Mouse (Mus musculus) macrophage (primary cell): Measurements from ENCODE around the gene Plxnc1. TPM values are rescaled to one million over a fixed set of nuclear protein-coding genes. Genes with fewer than 3 reads are reported as not detected.

Source experiments
- H3K27ac ChIP-seq: fragments of 350-480 bp; formaldehyde crosslinking; 2 replicates; pipeline ENCODE4 v1.9.0; 2021
- H3K36me3 ChIP-seq: fragments of 350-480 bp; formaldehyde crosslinking; 2 replicates; pipeline ENCODE4 v1.9.0; 2021; ENCODE audit errors: inconsistent target
- H3K4me3 ChIP-seq: fragments of 350-480 bp; formaldehyde crosslinking; 2 replicates; pipeline ENCODE4 v1.9.0; 2021; ENCODE audit errors: inconsistent target
- H3K79me2 ChIP-seq: fragments of 350-480 bp; formaldehyde crosslinking; 2 replicates; pipeline ENCODE4 v1.9.0; 2021; ENCODE audit errors: inconsistent target
- WGBS: methylation state at CpG from one replicate; pipeline ENCODE4 v1.1.7; 2026; ENCODE audit warnings: inconsistent platforms; ENCODE audit not compliant: missing documents; 5-methylcytosine and 5-hydroxymethylcytosine counted together
- polyA plus RNA-seq: library from polyadenylated mRNA; stranded (reverse); fragments of 250-400 nt; gene quantifications from 3 replicates; pipeline ENCODE4 v1.2.4, GENCODE M21; 2018; ENCODE audit warnings: inconsistent platforms

Plxnc1 gene
- polyA plus RNA-seq, 1 experiment from 2014 or later = 117 TPM

- WGBS = 38% methylated on average over 5 of the region's 6 CpGs
- no peak overlapping the region for H3K4me3 ChIP-seq
- no peak overlapping the region for H3K27ac ChIP-seq
- peaks cover 67% of the 10 kb centered on the region for H3K36me3 ChIP-seq
- H3K79me2 ChIP-seq = no peaks in the 10 kb centered on the region
These were observed 86.2 kb downstream of the Plxnc1 start for GRCm38 (mm10) chr10:94858277-94859033.

GRCm38 (mm10) chr10:94850565-94850964, 94.1 kb downstream of the Plxnc1 start:
- WGBS = 91% methylated on average over 4 of the region's 4 CpGs
- no peak overlapping the region for H3K27ac ChIP-seq
- no peak overlapping the region for H3K4me3 ChIP-seq
- peaks cover 78% of the 10 kb centered on the region for H3K36me3 ChIP-seq
- H3K79me2 ChIP-seq = no peaks in the 10 kb centered on the region

- H3K27ac ChIP-seq = no peak overlapping the region
- no peaks in the 10 kb centered on the region for H3K79me2 ChIP-seq
- WGBS = 59% methylated on average over 9 of the region's 9 CpGs
- H3K4me3 ChIP-seq = no peak overlapping the region
- H3K36me3 ChIP-seq = peaks cover 73% of the 10 kb centered on the region
These were observed 94.7 kb downstream of the Plxnc1 start for GRCm38 (mm10) chr10:94849930-94850329.

DNA sequence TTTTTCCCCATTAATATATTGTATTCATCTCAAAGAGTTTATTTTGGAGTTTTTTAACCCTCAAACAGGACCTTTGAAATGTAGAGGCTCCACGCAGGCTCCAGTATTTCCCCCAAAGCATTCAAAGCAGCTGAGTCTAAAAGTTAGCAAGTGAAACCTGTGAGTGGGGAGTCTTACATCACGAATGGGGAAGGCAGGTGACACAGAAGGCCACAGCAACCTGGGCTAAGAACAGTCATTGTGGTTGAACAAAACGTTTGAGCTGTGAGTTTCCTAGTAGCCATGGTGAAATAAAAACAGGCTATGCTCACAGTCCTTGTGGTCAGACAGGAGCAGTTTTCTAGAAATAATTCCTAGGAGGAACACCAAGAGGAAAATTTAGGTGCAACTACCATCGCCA, 95.3 kb downstream of the Plxnc1 start:
- Histone ChIP-seq H3K27ac (no peak overlapping the region), H3K79me2 (no peaks in the 10 kb centered on the region), H3K4me3 (no peak overlapping the region), H3K36me3 (peaks cover 72% of the 10 kb centered on the region)
- WGBS = 73% methylated on average over 4 of the region's 4 CpGs

GRCm38 (mm10) chr10:94848344-94848743, 96.3 kb downstream of the Plxnc1 start:
- H3K36me3 ChIP-seq = peaks cover 67% of the 10 kb centered on the region
- WGBS = 57% methylated on average over 6 of the region's 6 CpGs
- no peak overlapping the region for H3K4me3 ChIP-seq
- no peak overlapping the region for H3K27ac ChIP-seq
- no peaks in the 10 kb centered on the region for H3K79me2 ChIP-seq

- no peak overlapping the region for H3K4me3 ChIP-seq
- H3K79me2 ChIP-seq = no peaks in the 10 kb centered on the region
- H3K27ac ChIP-seq = no peak overlapping the region
- 51% methylated on average over 8 of the region's 8 CpGs for WGBS
- peaks cover 72% of the 10 kb centered on the region for H3K36me3 ChIP-seq
These were observed 98.0 kb downstream of the Plxnc1 start for GRCm38 (mm10) chr10:94846501-94847105.

DNA sequence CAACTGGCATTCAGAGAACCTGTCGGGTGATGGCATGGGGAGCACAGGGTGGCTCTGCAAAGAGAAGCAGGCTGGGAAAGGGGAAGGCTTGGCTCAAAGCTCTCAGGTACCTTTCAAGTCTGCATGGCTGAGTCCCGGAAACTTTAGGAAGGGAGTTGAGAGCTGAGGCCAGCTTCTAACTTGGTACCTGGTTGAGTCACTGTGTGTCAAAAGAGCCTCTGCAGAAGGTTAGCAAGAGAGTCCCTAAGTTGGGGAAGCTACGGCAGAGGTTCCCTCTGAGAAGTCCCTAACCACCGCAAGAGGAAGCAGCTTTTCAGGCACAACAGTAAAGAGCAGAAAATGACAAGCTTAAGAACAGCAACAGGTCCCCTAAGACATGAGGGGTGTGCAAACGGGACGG, 99.9 kb downstream of the Plxnc1 start:
- WGBS = 19% methylated on average over 6 of the region's 6 CpGs
- Histone ChIP-seq H3K4me3 (no peak overlapping the region), H3K36me3 (peaks cover 77% of the 10 kb centered on the region), H3K27ac (no peak overlapping the region), H3K79me2 (no peaks in the 10 kb centered on the region)

DNA sequence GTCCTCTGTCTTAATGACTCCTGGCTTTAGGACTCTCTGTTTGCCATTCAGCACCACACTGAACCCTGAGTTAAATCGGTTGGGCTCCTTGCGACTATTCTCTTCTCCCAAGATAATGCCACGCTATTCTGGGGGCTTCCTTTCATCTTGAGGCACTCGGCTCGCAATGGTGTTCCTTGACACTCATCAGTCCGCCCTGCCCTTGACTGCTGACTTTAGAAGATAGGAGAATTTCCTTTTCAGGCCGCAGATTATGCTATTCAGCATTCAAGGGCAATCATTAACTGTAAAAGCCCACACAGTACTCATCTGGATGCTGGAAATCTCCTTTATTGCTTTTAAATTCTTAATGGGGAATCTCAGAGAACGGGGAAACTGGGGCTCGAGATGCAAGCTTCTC, 108.8 kb downstream of the Plxnc1 start:
- H3K27ac ChIP-seq = no peak overlapping the region
- WGBS = 96% methylated on average over 9 of the region's 9 CpGs
- H3K79me2 ChIP-seq = no peaks in the 10 kb centered on the region
- peaks cover 84% of the 10 kb centered on the region for H3K36me3 ChIP-seq
- H3K4me3 ChIP-seq = no peak overlapping the region

- H3K79me2 ChIP-seq = no peaks in the 10 kb centered on the region
- 0% methylated on average over 6 of the region's 6 CpGs for WGBS
- H3K27ac ChIP-seq = peak overlapping the region; percentile 64
- H3K4me3 ChIP-seq = no peak overlapping the region; the same call in 1 of the 2 replicates
- peaks cover 55% of the 10 kb centered on the region for H3K36me3 ChIP-seq
These were observed 115.2 kb downstream of the Plxnc1 start for GRCm38 (mm10) chr10:94829407-94829806.

GRCm38 (mm10) chr10:94828734-94829230, 115.9 kb downstream of the Plxnc1 start:
- peaks cover 50% of the 10 kb centered on the region for H3K36me3 ChIP-seq
- H3K27ac ChIP-seq = peak overlapping the region; percentile 64
- no peak overlapping the region; the same call in 1 of the 2 replicates for H3K4me3 ChIP-seq
- H3K79me2 ChIP-seq = no peaks in the 10 kb centered on the region
- 62% methylated on average over 7 of the region's 7 CpGs for WGBS

- Histone ChIP-seq H3K79me2 (no peaks in the 10 kb centered on the region), H3K4me3 (no peak overlapping the region), H3K27ac (peak overlapping the region; percentile 64), H3K36me3 (peaks cover 50% of the 10 kb centered on the region)
- 25% methylated on average over 14 of the region's 14 CpGs for WGBS
These were observed 116.5 kb downstream of the Plxnc1 start for GRCm38 (mm10) chr10:94827890-94828733.

- Histone ChIP-seq H3K27ac (no peak overlapping the region), H3K79me2 (no peaks in the 10 kb centered on the region), H3K4me3 (no peak overlapping the region), H3K36me3 (peaks cover 53% of the 10 kb centered on the region)
- WGBS = 76% methylated on average over 9 of the region's 10 CpGs
These were observed 117.3 kb downstream of the Plxnc1 start for GRCm38 (mm10) chr10:94827325-94827724.

DNA sequence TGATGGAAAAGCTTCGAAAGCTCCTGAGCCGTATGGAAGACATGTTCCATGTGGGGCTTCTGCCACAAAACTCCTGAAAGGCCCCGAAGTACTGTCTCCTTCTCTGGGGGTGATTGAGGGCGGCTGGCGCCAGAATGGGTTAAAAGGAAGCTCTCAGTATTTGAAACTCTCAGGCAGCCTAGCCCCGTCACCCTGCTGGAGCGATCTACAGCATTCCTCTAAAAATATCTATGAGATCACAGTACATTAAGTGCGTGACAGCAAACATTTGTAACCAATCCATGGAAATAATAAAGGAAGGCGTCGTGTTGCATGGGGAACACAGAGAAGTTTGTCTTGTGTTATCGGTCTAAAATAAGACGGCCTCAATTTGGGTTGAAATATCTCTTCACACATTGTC, 118.2 kb downstream of the Plxnc1 start:
- 95% methylated on average over 12 of the region's 12 CpGs for WGBS
- H3K27ac ChIP-seq = no peak overlapping the region

DNA sequence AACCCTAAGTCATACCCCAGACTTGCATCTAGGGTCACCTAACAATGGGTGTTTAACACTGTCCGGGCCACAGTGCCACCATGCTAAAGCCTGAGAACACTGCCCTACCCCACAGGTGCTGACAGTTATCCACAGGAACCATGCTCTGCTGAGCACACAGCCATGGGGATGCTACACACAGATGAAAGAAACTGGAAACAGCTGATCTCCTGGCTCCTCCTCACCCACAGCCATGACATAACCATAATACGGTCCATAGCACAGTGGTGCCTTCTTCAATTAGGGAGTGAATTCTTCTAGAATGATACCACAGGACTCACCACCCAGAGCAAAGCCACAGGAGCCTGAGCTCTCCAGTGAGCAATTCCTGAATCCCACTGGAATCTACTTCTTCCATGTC, 118.7 kb downstream of the Plxnc1 start:
- WGBS = 96% methylated on average over 2 of the region's 2 CpGs
- H3K27ac ChIP-seq = no peak overlapping the region
- H3K4me3 ChIP-seq = no peak overlapping the region
- no peaks in the 10 kb centered on the region for H3K79me2 ChIP-seq
- H3K36me3 ChIP-seq = peaks cover 51% of the 10 kb centered on the region

More for the DNA sequence above, 118.2 kb downstream of the Plxnc1 start:
- H3K36me3 ChIP-seq = peaks cover 51% of the 10 kb centered on the region
- no peaks in the 10 kb centered on the region for H3K79me2 ChIP-seq
- H3K4me3 ChIP-seq = no peak overlapping the region
